Mouse (Mus musculus) layer of hippocampus, adult 2 months (tissue): ENCODE measurements at regions not wholly inside any gene's neighbourhood (a gene's known extent, or its start where the extent isn't known, plus 50 kb on each side); places are given as distances from the start of the nearest gene placed in this dataset.
"Not testable (repeated sequence)": the region's sequence is repeated elsewhere in the genome, so short reads cannot be mapped to it uniquely, and the experiment has no call there.

Experiments used
- DNase-seq, 2 experiments: peaks; one replicate each; pipeline ENCODE4 v3.0.0; 2022; ENCODE audit warnings: low spot score in 2 of 2
- H3K27ac ChIP-seq: fragments of 200-600 bp; 2 replicates; pipeline ENCODE4 v1.8.1; 2022
- H3K4me3 ChIP-seq: fragments of 200-600 bp; 2 replicates; pipeline ENCODE4 v1.8.1; 2022; ENCODE audit warnings: mild to moderate bottlenecking
- CTCF ChIP-seq: fragments of 200-600 bp; conservative IDR thresholded peaks from 2 replicates; pipeline ENCODE4 v1.8.1; 2022; ENCODE audit warnings: antibody characterized with exemption, mild to moderate bottlenecking, moderate library complexity

- Histone ChIP-seq H3K27ac (peak overlapping the region; percentile 24; the same call in 1 of the 2 replicates), H3K4me3 (no peak overlapping the region)
- DNase-seq = peak; percentile 17 to 51
- no peak for TF ChIP-seq CTCF
These were observed 434.2 kb upstream of the Sema6d start for GRCm38 (mm10) chr2:123655551-123655950.

- no peak overlapping the region for H3K27ac ChIP-seq
- no peak for DNase-seq
These were observed 401.3 kb upstream of the Sema6d start for GRCm38 (mm10) chr2:123688290-123689030.

DNA sequence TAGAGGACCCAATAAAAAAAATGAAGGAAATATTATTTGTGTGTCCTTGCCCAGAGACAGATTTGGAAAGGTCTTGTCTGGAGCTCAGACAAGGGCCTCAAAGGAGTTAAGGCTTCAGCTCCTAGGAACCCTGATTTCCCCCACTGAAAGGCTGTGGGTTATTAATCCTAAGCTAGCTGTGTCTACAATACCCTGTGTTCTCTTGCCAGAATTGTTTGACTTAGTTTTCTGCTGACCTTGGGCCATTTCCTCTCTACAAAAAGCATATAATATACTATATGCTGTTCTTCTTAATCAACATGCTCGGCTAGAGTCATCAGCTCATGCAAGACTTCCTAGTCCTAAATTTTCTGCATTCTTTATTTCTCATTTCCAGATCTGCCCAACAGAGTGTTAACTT, 400.0 kb upstream of the Sema6d start:
- no peak for TF ChIP-seq CTCF
- Histone ChIP-seq H3K27ac (no peak overlapping the region), H3K4me3 (no peak overlapping the region)
- no peak for DNase-seq

More at GRCm38 (mm10) chr2:123688290-123689030, 401.3 kb upstream of the Sema6d start:
- no peak for TF ChIP-seq CTCF
- H3K4me3 ChIP-seq = no peak overlapping the region

- no peak for DNase-seq
- TF ChIP-seq CTCF = no peak
- Histone ChIP-seq H3K27ac (no peak overlapping the region), H3K4me3 (no peak overlapping the region)
These were observed 350.1 kb upstream of the Sema6d start for GRCm38 (mm10) chr2:123739688-123740087.

- no peak for DNase-seq
- no peak overlapping the region for H3K27ac ChIP-seq
- H3K4me3 ChIP-seq = no peak overlapping the region
- no peak for TF ChIP-seq CTCF
These were observed 349.2 kb upstream of the Sema6d start for GRCm38 (mm10) chr2:123740541-123740940.

- H3K27ac ChIP-seq = no peak overlapping the region
- no peak overlapping the region for H3K4me3 ChIP-seq
- no peak for TF ChIP-seq CTCF
- no peak for DNase-seq
These were observed 335.5 kb upstream of the Sema6d start for GRCm38 (mm10) chr2:123754220-123754619.

- not testable (repeated sequence) for H3K27ac ChIP-seq, DNase-seq, H3K4me3 ChIP-seq
These were observed 334.9 kb upstream of the Sema6d start for GRCm38 (mm10) chr2:123754656-123755499.

- H3K27ac ChIP-seq = no peak overlapping the region
- no peak for TF ChIP-seq CTCF
- no peak for DNase-seq
- no peak overlapping the region for H3K4me3 ChIP-seq
These were observed 290.5 kb upstream of the Sema6d start for GRCm38 (mm10) chr2:123799226-123799786.

GRCm38 (mm10) chr2:123805646-123806045, 284.1 kb upstream of the Sema6d start:
- H3K4me3 ChIP-seq = no peak overlapping the region
- H3K27ac ChIP-seq = no peak overlapping the region
- peak; percentile 10 to 14 for DNase-seq
- TF ChIP-seq CTCF = no peak

DNA sequence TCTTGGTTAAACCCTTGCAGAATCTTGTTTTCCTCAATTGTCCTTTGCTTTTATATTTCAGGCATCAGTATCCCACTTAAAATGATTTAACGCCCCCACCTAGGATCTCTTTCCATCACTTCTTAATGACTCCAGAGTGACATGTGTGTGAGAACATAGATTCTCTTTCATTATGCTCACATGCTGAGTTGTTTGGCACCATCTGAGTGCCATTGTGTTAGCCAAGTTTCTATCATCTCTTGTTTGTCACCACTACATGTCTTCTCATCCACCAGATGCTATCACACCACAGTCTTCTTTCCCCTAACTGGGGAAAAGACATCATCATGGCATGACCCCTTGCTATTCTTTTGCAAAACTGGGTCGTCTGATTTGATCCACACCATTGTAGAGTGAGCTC, 283.4 kb upstream of the Sema6d start:
- no peak overlapping the region for H3K27ac ChIP-seq
- peak in 1 of 2 experiments; percentile 5 for DNase-seq
- TF ChIP-seq CTCF = no peak

DNA sequence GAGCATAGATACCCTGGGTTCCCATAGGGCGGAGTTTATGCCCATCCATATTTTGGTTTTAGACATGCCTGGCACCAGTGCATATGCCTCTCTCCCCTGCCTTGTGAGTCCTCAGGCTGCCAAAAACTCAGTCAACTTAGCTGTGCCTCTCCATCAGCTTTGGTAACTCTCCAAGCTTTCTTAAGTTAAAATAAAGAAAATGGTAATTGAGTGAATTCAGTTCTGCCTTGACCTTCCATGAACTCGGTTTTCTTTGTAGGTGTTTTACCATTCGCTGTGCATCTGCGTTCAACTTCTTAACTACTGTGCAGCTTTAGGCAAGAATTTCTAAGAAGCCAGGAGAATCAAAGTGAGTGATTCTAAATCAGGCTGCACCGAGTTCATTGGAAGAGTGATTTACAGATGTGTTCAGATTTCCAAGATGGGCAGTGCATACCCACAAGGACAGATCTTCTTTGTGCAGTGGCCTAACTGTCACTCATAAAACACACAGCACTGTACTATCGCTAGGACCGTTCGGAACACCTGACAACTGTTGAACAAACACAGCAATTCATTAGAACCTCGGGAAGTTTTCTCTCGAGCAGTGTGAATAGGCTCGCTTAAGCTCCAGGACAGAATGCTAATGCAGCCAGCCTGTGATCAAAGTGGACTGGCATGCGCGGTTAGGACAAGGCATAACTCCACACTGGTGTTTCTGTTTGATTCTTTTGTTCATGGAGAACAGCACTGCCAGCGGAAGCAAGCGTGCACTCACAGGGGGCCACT, 276.4 kb upstream of the Sema6d start:
- peak; percentile 40 to 45 for DNase-seq
- peak; percentile 20; the same call in 1 of the 2 replicates for TF ChIP-seq CTCF
- H3K27ac ChIP-seq = peak overlapping the region; percentile 78
- H3K4me3 ChIP-seq = no peak overlapping the region

More for the DNA sequence above, 283.4 kb upstream of the Sema6d start:
- no peak overlapping the region for H3K4me3 ChIP-seq

DNA sequence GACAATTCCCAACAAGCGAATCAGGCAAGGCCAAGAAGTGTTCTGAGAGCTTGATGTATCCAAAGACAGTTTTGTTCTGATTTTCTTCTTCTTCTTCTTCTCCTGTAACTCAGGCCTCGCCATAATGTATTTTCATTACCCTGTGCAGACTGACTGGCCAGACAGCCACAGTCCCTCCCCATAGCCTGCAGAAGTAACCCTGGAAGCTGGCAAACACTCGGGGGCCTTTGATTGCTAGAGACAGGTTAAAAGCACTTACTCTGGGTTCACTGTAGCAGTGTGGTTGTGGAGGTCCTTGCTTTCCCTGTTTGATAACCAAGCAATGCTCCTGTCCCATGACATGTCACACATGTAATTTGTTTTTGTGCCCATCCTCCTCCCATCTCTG, 275.8 kb upstream of the Sema6d start:
- no peak for TF ChIP-seq CTCF
- H3K4me3 ChIP-seq = no peak overlapping the region
- DNase-seq = no peak
- H3K27ac ChIP-seq = peak overlapping the region; percentile 78
